Mouse (Mus musculus): ENCODE measurements around the gene Upf2.
"Not testable (repeated sequence)": the region's sequence is repeated elsewhere in the genome, so short reads cannot be mapped to it uniquely, and the experiment has no call there.

Upf2 gene

GRCm38 (mm10) chr2:6081108-6081507, 129.8 kb downstream of the Upf2 start:
- POLR2A ChIA-PET = interaction anchor here in 2 of 4 experiments (0.7 to 1.2 kb wide), 3 partner anchors 8 to 9 kb away, joined by 4 to 9 read pairs (median 6); no protein-coding TSS in a partner anchor
- CTCF ChIA-PET = interaction anchor here in 2 of 4 experiments (0.6 to 0.7 kb wide), 3 partner anchors 37 to 1041 kb away, joined by 3 to 8 read pairs (median 5); no protein-coding TSS in a partner anchor

GRCm38 (mm10) chr2:6082615-6083014, 131.3 kb downstream of the Upf2 start:
- POLR2A ChIA-PET = interaction anchor here in 2 of 4 experiments (0.6 to 6.1 kb wide), 4 partner anchors 10 to 20 kb away, joined by 3 to 29 read pairs (median 4); no protein-coding TSS in a partner anchor
- CTCF ChIA-PET = no interaction called here

DNA sequence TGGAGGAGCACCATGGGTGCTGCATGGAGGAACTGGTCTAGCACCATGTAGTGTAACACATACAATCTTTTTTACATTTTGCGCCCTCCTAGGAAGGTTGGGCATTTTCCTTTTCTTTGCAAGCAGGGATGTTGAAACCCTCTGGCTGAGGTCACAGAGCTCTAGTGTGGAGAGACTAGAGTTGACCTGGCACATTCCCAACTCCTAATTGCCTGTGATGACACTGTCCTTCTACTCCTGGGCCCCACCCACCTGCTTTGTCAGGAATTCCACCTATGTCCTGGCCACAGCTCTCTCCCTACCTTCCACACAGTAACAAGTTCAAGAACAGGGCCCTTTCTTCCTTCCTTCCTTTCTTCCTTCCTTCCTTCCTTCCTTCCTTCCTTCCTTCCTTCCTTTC, 132.4 kb downstream of the Upf2 start:
- POLR2A ChIA-PET = interaction anchor here in 2 of 4 experiments (0.5 to 6.1 kb wide), 9 partner anchors 12 to 523 kb away, joined by 3 to 29 read pairs (median 3); no protein-coding TSS in a partner anchor
- CTCF ChIA-PET = no interaction called here

DNA sequence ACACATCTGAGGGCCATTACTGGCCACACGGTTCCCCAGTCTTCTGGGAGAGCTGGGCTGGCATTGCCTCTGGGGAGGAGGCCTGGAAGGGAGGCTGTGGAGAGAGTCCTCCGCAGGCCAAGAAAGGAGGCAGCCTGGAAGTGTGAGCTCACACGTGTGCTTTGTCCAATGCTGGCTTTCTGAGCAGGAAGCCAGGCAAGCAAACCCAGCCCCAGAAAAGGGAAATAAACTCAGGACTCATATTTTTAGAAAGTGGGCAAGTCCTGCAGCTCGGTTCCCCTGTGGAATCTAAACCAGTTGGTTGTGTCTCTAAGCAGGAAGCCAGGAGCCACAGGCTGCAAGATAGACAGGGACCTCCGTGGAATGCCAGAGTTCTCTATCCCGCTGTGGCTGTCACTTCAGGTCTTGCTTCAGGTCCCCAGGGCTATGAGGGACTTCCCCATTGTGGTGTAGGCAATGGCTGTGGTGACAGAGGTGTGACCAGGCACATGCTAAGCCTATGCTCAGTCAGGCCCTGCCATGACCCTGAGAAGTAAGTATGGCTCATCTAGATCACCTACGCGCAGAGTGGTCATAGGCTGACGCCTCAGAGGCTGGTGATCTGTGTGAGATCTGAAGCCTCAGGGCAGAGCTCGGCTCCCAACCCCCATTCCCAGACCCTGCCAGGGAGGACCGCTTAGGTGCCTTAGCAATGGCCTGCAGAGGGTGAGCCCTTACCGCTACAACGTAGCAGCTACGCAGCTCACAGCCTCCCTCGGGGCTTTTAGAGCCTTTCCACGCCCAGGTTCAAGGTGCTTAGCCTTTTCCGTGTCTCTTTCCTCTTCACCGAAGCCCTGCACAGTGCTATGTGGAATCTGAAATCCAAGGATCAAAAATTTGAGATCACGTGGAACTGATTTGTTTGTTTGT, 134.6 kb downstream of the Upf2 start:
- ChIA-PET CTCF (no interaction called here), POLR2A (interaction anchor here in 3 of 4 experiments (0.9 to 6.1 kb wide), 9 partner anchors 8 to 73 kb away, joined by 3 to 29 read pairs (median 4); no protein-coding TSS in a partner anchor)

DNA sequence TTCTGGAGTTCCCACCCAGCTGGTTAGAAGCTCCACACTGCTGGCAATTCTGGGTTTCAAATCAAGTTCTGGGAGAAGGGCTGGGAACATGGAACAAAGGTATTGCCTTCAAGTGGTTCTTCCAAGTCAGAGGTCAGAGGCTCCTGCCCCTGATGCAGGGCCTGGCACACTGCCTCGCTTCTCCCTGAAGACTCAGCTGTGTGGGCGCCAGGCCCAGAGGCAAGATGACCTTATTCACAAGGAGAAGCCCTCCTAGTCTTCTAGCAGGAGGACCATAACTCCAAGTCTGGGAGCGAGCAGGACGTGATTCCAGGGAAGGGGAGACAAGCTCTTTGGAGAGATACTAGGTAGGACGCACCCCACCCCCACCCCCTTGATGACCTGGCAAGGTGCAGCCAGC, 135.9 kb downstream of the Upf2 start:
- ChIA-PET CTCF (interaction anchor here in 1 of 4 experiments (0.6 kb wide), 1 partner anchor 168 kb away, joined by 4 read pairs; no protein-coding TSS in a partner anchor), POLR2A (interaction anchor here in 2 of 4 experiments (1.0 to 6.1 kb wide), 5 partner anchors 10 to 19 kb away, joined by 3 to 29 read pairs (median 5); no protein-coding TSS in a partner anchor)

DNA sequence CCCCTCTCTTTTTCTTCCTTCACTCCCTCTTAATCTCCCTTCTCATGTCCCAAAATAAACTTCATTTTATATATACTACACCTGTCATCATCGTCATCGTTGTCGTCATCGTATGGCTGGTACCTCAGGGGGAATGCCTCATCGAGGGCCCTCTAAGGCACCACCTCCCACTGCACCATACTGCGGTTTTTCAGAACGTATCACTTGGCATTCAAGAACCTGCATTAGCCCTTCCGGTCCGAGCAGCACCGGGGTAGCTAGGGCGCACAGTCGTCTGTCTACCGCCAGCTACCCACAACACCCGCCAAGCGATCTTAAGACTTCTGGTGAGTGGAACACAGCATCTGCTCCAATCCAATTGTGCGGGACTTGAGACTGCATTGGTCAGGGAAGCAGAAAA, 138.7 kb downstream of the Upf2 start:
- POLR2A ChIA-PET = interaction anchor here in 3 of 4 experiments (0.7 to 3.0 kb wide), 12 partner anchors 9 to 337 kb away, joined by 3 to 22 read pairs (median 4); no protein-coding TSS in a partner anchor
- CTCF ChIA-PET = not testable (repeated sequence)

- ChIA-PET POLR2A (interaction anchor here in 3 of 4 experiments (0.6 to 4.7 kb wide), 5 partner anchors 11 to 124 kb away, joined by 3 to 26 read pairs (median 3); no protein-coding TSS in a partner anchor), CTCF (no interaction called here)
Observed at GRCm38 (mm10) chr2:6097113-6097716, 145.9 kb downstream of the Upf2 start.

- CTCF ChIA-PET = interaction anchor here in 2 of 4 experiments (0.6 to 0.8 kb wide), 2 partner anchors 27 to 697 kb away, joined by 3 read pairs; no protein-coding TSS in a partner anchor
- POLR2A ChIA-PET = interaction anchor here (0.5 to 4.7 kb wide), 35 partner anchors 9 to 204 kb away, joined by 3 to 29 read pairs (median 5); partner anchors contain the start of genes Sec61a2 (in 2 of the 4) and Proser2 (in 1 of the 4)
Observed at GRCm38 (mm10) chr2:6098924-6099323, 147.7 kb downstream of the Upf2 start.

GRCm38 (mm10) chr2:6099443-6099842, 148.2 kb downstream of the Upf2 start:
- ChIA-PET POLR2A (interaction anchor here (0.5 to 4.7 kb wide), 31 partner anchors 8 to 204 kb away, joined by 3 to 29 read pairs (median 5); partner anchors contain the start of genes Echdc3 (in 1 of the 4), Proser2 (in 1 of the 4) and Sec61a2 (in 1 of the 4)), CTCF (interaction anchor here in 2 of 4 experiments (0.6 to 1.0 kb wide), 2 partner anchors 34 to 698 kb away, joined by 3 to 6 read pairs; no protein-coding TSS in a partner anchor)

- ChIA-PET CTCF (interaction anchor here in 2 of 4 experiments (1.0 to 1.3 kb wide), 2 partner anchors 19 to 35 kb away, joined by 3 to 6 read pairs; no protein-coding TSS in a partner anchor), POLR2A (interaction anchor here in 3 of 4 experiments (0.5 to 4.7 kb wide), 24 partner anchors 11 to 1085 kb away, joined by 3 to 29 read pairs (median 6); partner anchors contain the start of genes Echdc3 (in 1 of the 3), Proser2 (in 1 of the 3) and Sec61a2 (in 1 of the 3))
Observed at GRCm38 (mm10) chr2:6100027-6100749, 148.9 kb downstream of the Upf2 start.

- ChIA-PET POLR2A (interaction anchor here in 2 of 4 experiments (1.1 to 4.7 kb wide), 11 partner anchors 12 to 206 kb away, joined by 3 to 29 read pairs (median 6); partner anchors contain the start of genes Proser2 (in 1 of the 2) and Sec61a2 (in 1 of the 2)), CTCF (interaction anchor here in 1 of 4 experiments (1.3 kb wide), 1 partner anchor 18 kb away, joined by 3 read pairs; no protein-coding TSS in a partner anchor)
Observed at GRCm38 (mm10) chr2:6100755-6101154, 149.5 kb downstream of the Upf2 start.

- ChIA-PET CTCF (no interaction called here), POLR2A (interaction anchor here in 1 of 4 experiments (1.4 kb wide), 1 partner anchor 51 kb away, joined by 4 read pairs; no protein-coding TSS in a partner anchor)
Observed at GRCm38 (mm10) chr2:6105437-6105836, 154.2 kb downstream of the Upf2 start.
